Mouse (Mus musculus) bone marrow macrophage, adult 2 months (primary cell): ENCODE results near the gene Slc1a7.

Experiments used
- CTCF ChIP-seq: IDR thresholded peaks from 2 replicates; pipeline ENCODE4 v1.5.1; 2012; ENCODE audit warnings: low read depth, mild to moderate bottlenecking, low read length, moderate library complexity
- POLR2A ChIP-seq: IDR thresholded peaks from 2 replicates; pipeline ENCODE4 v1.6.1; 2012; ENCODE audit warnings: mild to moderate bottlenecking, low read depth, low read length, borderline replicate concordance

DNA sequence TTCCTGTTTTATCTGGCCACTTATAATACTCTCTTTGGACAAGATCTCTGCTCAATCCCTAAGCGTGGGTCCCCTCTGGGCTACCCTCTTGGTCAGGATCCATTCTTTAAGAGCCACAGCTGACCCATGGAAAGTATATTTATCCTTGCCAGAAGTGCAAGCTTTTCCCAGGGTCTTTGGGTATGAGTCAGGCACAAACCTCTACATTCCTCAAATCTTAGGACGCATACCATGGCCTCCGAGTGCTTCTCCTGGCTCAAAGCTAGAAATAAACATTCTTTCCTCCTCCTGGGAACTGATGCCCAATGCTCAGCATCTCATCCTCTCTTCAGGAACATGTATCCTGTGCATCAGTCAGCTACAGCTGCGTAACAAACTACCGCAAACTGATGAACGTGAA, 26.9 kb downstream of the Slc1a7 start:
- TF ChIP-seq CTCF, result no peak
- TF ChIP-seq POLR2A, result no peak
